Mouse (Mus musculus) midbrain, embryonic 12.5 days (tissue): ENCODE results near the gene Raver1. TPM values are rescaled to one million over a fixed set of nuclear protein-coding genes. Genes with fewer than 3 reads are reported as not detected.
A peak's percentile ranks its signal among the peaks of the same experiment; 100 is the strongest.

Source experiments
- ATAC-seq: fragments of 200-750 bp; cut with Nextera tagmentation; 2 replicates; pipeline ENCODE4 v1.8.0; 2017; ENCODE audit warnings: low read depth, moderate TSS enrichment, moderate library complexity; ENCODE audit not compliant: low FRiP score
- H3K27ac ChIP-seq: fragments of 300-500 bp; sonication (generic); replicated peaks from 2 replicates; pipeline ENCODE4 v1.5.1; 2016; ENCODE audit warnings: mild to moderate bottlenecking
- H3K27me3 ChIP-seq: fragments of 300-500 bp; sonication (generic); 2 replicates; pipeline ENCODE4 v1.6.1; 2016; ENCODE audit warnings: mild to moderate bottlenecking
- H3K36me3 ChIP-seq: fragments of 300-500 bp; sonication (generic); 2 replicates; pipeline ENCODE4 v1.6.1; 2016
- H3K4me1 ChIP-seq: fragments of 300-500 bp; sonication (generic); 2 replicates; pipeline ENCODE4 v1.6.1; 2016
- H3K4me2 ChIP-seq: fragments of 300-500 bp; sonication (generic); replicated peaks from 2 replicates; pipeline ENCODE4 v1.6.1; 2016; ENCODE audit warnings: mild to moderate bottlenecking, moderate library complexity
- H3K4me3 ChIP-seq: fragments of 300-500 bp; sonication (generic); 2 replicates; pipeline ENCODE4 v1.5.1; 2016; ENCODE audit warnings: mild to moderate bottlenecking
- H3K9ac ChIP-seq: fragments of 300-500 bp; sonication (generic); replicated peaks from 2 replicates; pipeline ENCODE4 v1.6.1; 2016; ENCODE audit warnings: mild to moderate bottlenecking, moderate library complexity
- H3K9me3 ChIP-seq: fragments of 300-500 bp; sonication (generic); 2 replicates; pipeline ENCODE4 v1.6.1; 2016; ENCODE audit warnings: mild to moderate bottlenecking
- WGBS: fragments of 180-500 bp; shearing (Covaris S2); methylation state at CpG from one replicate; pipeline ENCODE4 v1.1.7; 2016; 5-methylcytosine and 5-hydroxymethylcytosine counted together
- polyA plus RNA-seq: library from polyadenylated mRNA; unstranded; fragments of >200 nt; fragmentation: Nextera tagmentation; extraction: Ambion mirVana; gene quantifications from 2 replicates; pipeline ENCODE4 v1.2.1, GENCODE M21; 2016

Raver1 gene
- polyA plus RNA-seq: 66.7 and 69.8 TPM in 2 replicates

DNA sequence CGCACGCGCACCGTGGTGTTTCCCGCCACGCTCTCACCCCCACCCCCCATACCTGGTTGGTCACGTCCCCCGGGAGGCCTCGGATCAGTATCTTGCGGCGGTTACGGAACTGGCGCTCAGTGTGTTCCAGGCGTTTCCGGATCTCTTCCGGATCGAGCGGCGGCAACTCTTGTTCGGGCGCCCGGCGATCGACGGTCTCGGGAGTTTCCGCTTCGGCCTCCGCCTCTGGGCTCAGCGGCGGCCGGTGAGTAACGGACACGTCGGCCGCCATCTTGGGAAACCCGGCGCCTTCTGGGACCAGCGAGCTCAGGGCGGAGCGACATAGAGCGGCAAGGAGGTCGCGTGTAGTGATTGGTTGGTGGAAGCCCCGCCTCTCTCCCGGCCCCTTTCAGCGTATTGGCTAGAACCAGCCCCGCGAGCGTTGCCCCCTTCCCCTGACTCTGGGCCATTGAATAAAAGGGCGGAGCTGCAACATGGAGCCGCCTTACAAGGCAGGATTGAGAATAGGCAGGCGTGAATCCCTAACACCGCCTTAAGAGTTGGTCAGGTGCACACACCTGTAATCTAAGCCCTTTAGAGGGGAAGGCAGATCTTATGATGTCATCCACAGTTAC is at the start of gene Raver1, which contains the start of gene Gm38431:
Gene Raver1, minus strand, starts transcription at position 302 of the 614 bp plus-strand sequence.
Gene Gm38431, minus strand, starts transcription at position 291 of the 614 bp plus-strand sequence.
- Histone ChIP-seq H3K27ac (peak within 1 kb of the TSS; percentile 89), H3K9me3 (no peaks in the 10 kb centered on the region), H3K4me1 (peaks cover 21% of the 10 kb centered on the region), H3K9ac (peak within 1 kb of the TSS; percentile 75), H3K4me3 (peak within 1 kb of the TSS; percentile 75), H3K36me3 (peaks cover 33% of the 10 kb centered on the region), H3K4me2 (peak within 1 kb of the TSS; percentile 91), H3K27me3 (no peaks in the 10 kb centered on the region)
- peak; percentile 99 for ATAC-seq
- 0% methylated on average over 54 of the region's 54 CpGs for WGBS

DNA sequence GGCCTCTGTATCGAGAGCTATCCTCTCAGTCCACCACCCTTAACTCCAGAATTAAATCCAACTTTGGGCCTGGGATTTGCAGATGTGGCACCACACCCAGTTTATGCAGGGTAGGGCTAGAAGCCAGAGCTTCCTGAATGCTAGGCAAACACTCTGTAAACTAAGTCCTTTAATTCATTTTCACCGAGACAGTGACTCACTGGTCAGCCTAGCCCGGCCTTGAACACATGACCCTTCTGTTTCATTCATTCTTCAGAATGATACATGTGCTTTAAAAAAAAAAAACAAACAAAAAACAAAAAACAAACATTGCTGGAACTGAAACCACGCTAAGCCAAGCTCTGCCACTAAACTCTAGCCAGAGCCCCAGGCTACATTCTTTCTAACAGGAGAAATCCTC is 46.6 kb upstream of the Raver1 start:
- Histone ChIP-seq H3K9me3 (no peaks in the 10 kb centered on the region), H3K4me1 (no peaks in the 10 kb centered on the region), H3K4me2 (no peak overlapping the region), H3K9ac (no peak overlapping the region), H3K27me3 (no peaks in the 10 kb centered on the region), H3K36me3 (peaks cover 58% of the 10 kb centered on the region), H3K4me3 (no peak overlapping the region), H3K27ac (no peak overlapping the region)
- 87% methylated on average over 4 of the region's 4 CpGs for WGBS
- ATAC-seq: no peak

- Histone ChIP-seq H3K4me1 (no peaks in the 10 kb centered on the region), H3K4me2 (no peak overlapping the region), H3K9me3 (no peaks in the 10 kb centered on the region), H3K27me3 (no peaks in the 10 kb centered on the region), H3K9ac (no peak overlapping the region), H3K27ac (no peak overlapping the region), H3K36me3 (peaks cover 47% of the 10 kb centered on the region), H3K4me3 (no peak overlapping the region)
- ATAC-seq: peak; percentile 66; the same call in 1 of the 2 replicates
- WGBS: 50% methylated on average over 3 of the region's 3 CpGs
Measured at GRCm38 (mm10) chr9:21137229-21137628, 45.4 kb upstream of the Raver1 start.

GRCm38 (mm10) chr9:21136401-21136800 is 44.6 kb upstream of the Raver1 start:
- no peak overlapping the region for H3K27ac ChIP-seq
- no peak for ATAC-seq
- peaks cover 39% of the 10 kb centered on the region for H3K36me3 ChIP-seq
- no peak overlapping the region for H3K9ac ChIP-seq
- no peaks in the 10 kb centered on the region for H3K9me3 ChIP-seq
- 92% methylated on average over 6 of the region's 6 CpGs for WGBS
- H3K4me1 ChIP-seq: peaks cover 2% of the 10 kb centered on the region; the same call in 1 of the 2 replicates
- no peaks in the 10 kb centered on the region for H3K27me3 ChIP-seq
- H3K4me2 ChIP-seq: no peak overlapping the region
- no peak overlapping the region for H3K4me3 ChIP-seq

DNA sequence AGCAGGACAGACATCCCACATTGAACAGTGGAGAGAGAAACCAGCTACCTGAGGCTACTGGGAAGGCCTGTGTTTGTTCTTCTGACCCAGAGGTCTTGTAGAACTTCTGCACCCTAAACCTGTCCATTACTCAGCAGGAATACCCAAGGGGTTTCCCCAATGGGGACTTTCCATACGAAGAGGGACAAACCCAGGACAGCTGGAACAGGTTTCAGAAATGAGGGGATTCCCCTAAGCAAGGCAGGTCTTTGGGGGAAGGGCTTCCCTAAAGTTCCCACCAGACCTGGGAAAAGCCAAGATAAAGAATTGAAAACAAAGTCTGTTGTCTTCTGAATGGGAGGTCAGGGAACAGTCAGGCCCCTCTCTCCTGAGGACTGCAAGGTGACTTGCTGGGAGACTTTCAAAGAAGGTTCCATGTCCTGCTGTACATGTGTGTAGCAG is 44.2 kb upstream of the Raver1 start:
- H3K9ac ChIP-seq: no peak overlapping the region
- H3K9me3 ChIP-seq: no peaks in the 10 kb centered on the region
- WGBS: 72% methylated on average over 1 of the region's 1 CpGs
- H3K27ac ChIP-seq: no peak overlapping the region
- H3K27me3 ChIP-seq: no peaks in the 10 kb centered on the region
- no peak overlapping the region for H3K4me3 ChIP-seq
- peaks cover 34% of the 10 kb centered on the region for H3K36me3 ChIP-seq
- H3K4me1 ChIP-seq: peaks cover 3% of the 10 kb centered on the region; the same call in 1 of the 2 replicates
- ATAC-seq: no peak
- no peak overlapping the region for H3K4me2 ChIP-seq

- no peak for ATAC-seq
Measured at GRCm38 (mm10) chr9:21135329-21135890, 43.6 kb upstream of the Raver1 start.

GRCm38 (mm10) chr9:21134595-21135328 is 43.0 kb upstream of the Raver1 start:
- ATAC-seq: no peak
- H3K27ac ChIP-seq: no peak overlapping the region
- no peak overlapping the region for H3K9ac ChIP-seq
- peaks cover 22% of the 10 kb centered on the region for H3K36me3 ChIP-seq
- peaks cover 10% of the 10 kb centered on the region for H3K4me1 ChIP-seq
- no peak overlapping the region for H3K4me2 ChIP-seq
- no peak overlapping the region for H3K4me3 ChIP-seq
- H3K27me3 ChIP-seq: no peaks in the 10 kb centered on the region
- no peaks in the 10 kb centered on the region for H3K9me3 ChIP-seq
- 80% methylated on average over 9 of the region's 9 CpGs for WGBS

More at GRCm38 (mm10) chr9:21135329-21135890, 43.6 kb upstream of the Raver1 start:
- H3K9ac ChIP-seq: no peak overlapping the region
- no peak overlapping the region for H3K4me2 ChIP-seq
- no peaks in the 10 kb centered on the region for H3K9me3 ChIP-seq
- H3K4me3 ChIP-seq: no peak overlapping the region
- H3K4me1 ChIP-seq: peaks cover 7% of the 10 kb centered on the region
- H3K27ac ChIP-seq: no peak overlapping the region
- H3K36me3 ChIP-seq: peaks cover 29% of the 10 kb centered on the region
- 76% methylated on average over 4 of the region's 4 CpGs for WGBS
- no peaks in the 10 kb centered on the region for H3K27me3 ChIP-seq

- WGBS: 87% methylated on average over 9 of the region's 9 CpGs
- Histone ChIP-seq H3K9ac (no peak overlapping the region), H3K9me3 (no peaks in the 10 kb centered on the region), H3K4me3 (no peak overlapping the region), H3K27ac (no peak overlapping the region), H3K27me3 (no peaks in the 10 kb centered on the region), H3K4me1 (peaks cover 10% of the 10 kb centered on the region), H3K36me3 (peaks cover 8% of the 10 kb centered on the region; the same call in 1 of the 2 replicates), H3K4me2 (no peak overlapping the region)
- ATAC-seq: no peak
Measured at GRCm38 (mm10) chr9:21133064-21133707, 41.4 kb upstream of the Raver1 start.

- Histone ChIP-seq H3K9me3 (no peaks in the 10 kb centered on the region), H3K4me2 (no peak overlapping the region), H3K36me3 (no peaks in the 10 kb centered on the region), H3K4me1 (peaks cover 10% of the 10 kb centered on the region), H3K4me3 (no peak overlapping the region), H3K9ac (no peak overlapping the region), H3K27ac (no peak overlapping the region), H3K27me3 (no peaks in the 10 kb centered on the region)
- 86% methylated on average over 12 of the region's 12 CpGs for WGBS
- no peak for ATAC-seq
Measured at GRCm38 (mm10) chr9:21132102-21132775, 40.4 kb upstream of the Raver1 start.

GRCm38 (mm10) chr9:21131059-21131956 is 39.5 kb upstream of the Raver1 start, which contains the start of gene Tyk2:
Gene Tyk2, minus strand, starts transcription at chr9:21131243.
- Histone ChIP-seq H3K4me3 (peak within 1 kb of the TSS; percentile 64), H3K27me3 (no peaks in the 10 kb centered on the region), H3K27ac (peak within 1 kb of the TSS; percentile 49), H3K4me1 (peaks cover 10% of the 10 kb centered on the region), H3K4me2 (peak within 1 kb of the TSS; percentile 63), H3K36me3 (0 out of 2 replicates have a peak, but pooled peaks cover 5% of the 10 kb centered on the region), H3K9ac (peak within 1 kb of the TSS; percentile 63), H3K9me3 (no peaks in the 10 kb centered on the region)
- 6% methylated on average over 37 of the region's 37 CpGs for WGBS
- ATAC-seq: peak; percentile 99
